19 mouse cellular contexts compared by ENCODE assay signal in the genomic region with DNA sequence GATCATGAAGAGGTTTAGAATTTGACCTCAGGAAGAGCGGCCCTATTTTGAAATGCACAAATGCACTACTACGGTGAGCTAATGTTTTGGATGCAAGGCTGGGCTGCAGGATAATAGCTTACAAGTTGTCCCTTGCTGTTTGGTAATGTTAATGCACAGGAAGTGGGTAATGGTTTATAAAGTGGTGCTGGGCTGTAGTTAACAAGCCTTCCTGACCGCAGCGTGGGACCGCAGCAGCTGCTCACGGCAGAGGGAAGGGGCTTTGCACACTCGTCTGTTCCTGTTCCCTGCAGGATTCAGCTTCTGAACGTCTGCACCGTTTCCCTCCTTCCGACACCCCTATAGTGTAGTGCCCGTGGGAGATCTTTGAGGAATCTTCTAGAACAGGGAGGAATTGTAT.
DNase-seq lines count a peak whose midpoint lies in the region; ATAC-seq lines count a peak whose summit lies in the region.
"Had no signal": no experiment of that assay in that cellular context is flagged by ENCODE, and none has a peak within 500 bp of the region (broad histone marks: within the 10 kb centered on the region; RNA-seq: fewer than 3 reads in every experiment).

No protein-coding gene starts in this region.

- H3K36me3 ChIP-seq in limb, embryonic 13.5 days, result no peaks in the 10 kb centered on the region
- H3K36me3 ChIP-seq: forebrain, embryonic 10.5 days; heart, embryonic 13.5 days; kidney, embryonic 15.5 days; liver, embryonic 12.5 days had no signal

- ATAC-seq in limb, embryonic 13.5 days (ENCODE audit: low FRiP score, low read depth), result 0 out of 2 replicates have a peak, but pooled peaks have one; percentile 37
- ATAC-seq: activated CD4-positive, CD25-positive, alpha-beta regulatory T cell, adult 4 months; forebrain, postnatal 0 days; intestine, embryonic 16.5 days; liver, embryonic 12.5 days; Patski had no signal

- DNase-seq in thymus, postnatal 0 days (ENCODE audit: low spot score), result peak; percentile 32
- no peak for DNase-seq in thymus, postnatal 4 days
- peak; percentile 48 for DNase-seq in forelimb bud, embryonic 11.5 days (ENCODE audit: low read depth, low spot score)
- DNase-seq in adrenal gland, postnatal 25 days, result no peak
- DNase-seq in kidney, adult 11 months, result no peak
- no peak for DNase-seq in cerebellum, postnatal 4 days (ENCODE audit: low spot score in 2 of 2)
- DNase-seq: adrenal gland, postnatal 10 days; forebrain, postnatal 0 days; layer of hippocampus, postnatal 36 days had no signal

- peaks cover 32% of the 10 kb centered on the region for H3K27me3 ChIP-seq in limb, embryonic 13.5 days
- H3K27me3 ChIP-seq: Patski had no signal

- peak overlapping the region; percentile 36 for H3K4me2 ChIP-seq in limb, embryonic 13.5 days (replicated peaks)
- H3K4me2 ChIP-seq: heart, embryonic 13.5 days; hindbrain, embryonic 14.5 days; kidney, embryonic 15.5 days; liver, embryonic 12.5 days had no signal

- 25% methylated on average over 11 of the region's 11 CpGs for WGBS in limb, embryonic 13.5 days

- no peak overlapping the region for H3K9ac ChIP-seq in limb, embryonic 13.5 days
- H3K9ac ChIP-seq: forebrain, postnatal 0 days; heart, embryonic 13.5 days; hindbrain, embryonic 14.5 days; kidney, embryonic 15.5 days; liver, embryonic 12.5 days had no signal

- H3K4me1 ChIP-seq in limb, embryonic 13.5 days, result peaks cover 25% of the 10 kb centered on the region

- no peak overlapping the region for H3K4me3 ChIP-seq in limb, embryonic 13.5 days
- H3K4me3 ChIP-seq: forebrain, embryonic 10.5 days; heart, embryonic 13.5 days; kidney, embryonic 15.5 days; liver, embryonic 12.5 days had no signal

- H3K27ac ChIP-seq in limb, embryonic 13.5 days, result no peak overlapping the region
- H3K27ac ChIP-seq: forebrain, embryonic 10.5 days; heart, embryonic 13.5 days; hindbrain, embryonic 14.5 days; kidney, embryonic 15.5 days; liver, embryonic 12.5 days; stomach, postnatal 0 days had no signal

- no peaks in the 10 kb centered on the region for H3K9me3 ChIP-seq in limb, embryonic 13.5 days
- H3K9me3 ChIP-seq: forebrain, embryonic 10.5 days; heart, embryonic 13.5 days; kidney, embryonic 15.5 days; liver, embryonic 12.5 days had no signal

Comparison
In these comparisons a context has a peak if more than half of its experiments do, and no peak if none do; other contexts are left out.
1. DNase-seq: peak in thymus, postnatal 0 days (single experiment) and forelimb bud, embryonic 11.5 days (single experiment); none in thymus, postnatal 4 days (single experiment), adrenal gland, postnatal 25 days (single experiment), kidney, adult 11 months (single experiment) and cerebellum, postnatal 4 days (0 of 2).